Mouse (Mus musculus): ENCODE data around the gene Trim29.
A peak's percentile ranks its signal among the peaks of the same experiment; 100 is the strongest.

Gene Trim29

DNA sequence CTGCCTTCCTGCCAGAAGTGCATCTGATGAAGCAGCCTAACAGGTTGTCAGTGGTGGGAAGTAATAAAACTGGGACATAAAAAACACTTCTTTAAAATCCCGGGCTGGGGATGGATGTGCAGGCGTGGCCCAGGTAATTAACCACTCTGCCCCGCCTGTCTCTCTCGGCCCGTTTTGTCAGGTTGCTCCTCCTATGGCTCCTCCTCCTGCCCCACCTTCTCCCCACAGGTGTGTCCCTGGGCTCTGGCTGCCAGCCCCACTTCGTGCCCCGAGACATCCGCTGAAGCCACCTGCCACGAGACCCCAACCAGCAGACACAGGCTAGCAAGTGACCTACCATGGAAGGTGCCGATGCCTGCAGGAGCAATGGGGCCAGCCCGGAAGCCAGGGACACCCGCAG is at the start of gene Trim29:
Trim29 (plus strand) TSS at position 311 of the 400 bp plus-strand sequence.
- no peak for DNase-seq (ENCODE audit: inconsistent ontology term)

DNA sequence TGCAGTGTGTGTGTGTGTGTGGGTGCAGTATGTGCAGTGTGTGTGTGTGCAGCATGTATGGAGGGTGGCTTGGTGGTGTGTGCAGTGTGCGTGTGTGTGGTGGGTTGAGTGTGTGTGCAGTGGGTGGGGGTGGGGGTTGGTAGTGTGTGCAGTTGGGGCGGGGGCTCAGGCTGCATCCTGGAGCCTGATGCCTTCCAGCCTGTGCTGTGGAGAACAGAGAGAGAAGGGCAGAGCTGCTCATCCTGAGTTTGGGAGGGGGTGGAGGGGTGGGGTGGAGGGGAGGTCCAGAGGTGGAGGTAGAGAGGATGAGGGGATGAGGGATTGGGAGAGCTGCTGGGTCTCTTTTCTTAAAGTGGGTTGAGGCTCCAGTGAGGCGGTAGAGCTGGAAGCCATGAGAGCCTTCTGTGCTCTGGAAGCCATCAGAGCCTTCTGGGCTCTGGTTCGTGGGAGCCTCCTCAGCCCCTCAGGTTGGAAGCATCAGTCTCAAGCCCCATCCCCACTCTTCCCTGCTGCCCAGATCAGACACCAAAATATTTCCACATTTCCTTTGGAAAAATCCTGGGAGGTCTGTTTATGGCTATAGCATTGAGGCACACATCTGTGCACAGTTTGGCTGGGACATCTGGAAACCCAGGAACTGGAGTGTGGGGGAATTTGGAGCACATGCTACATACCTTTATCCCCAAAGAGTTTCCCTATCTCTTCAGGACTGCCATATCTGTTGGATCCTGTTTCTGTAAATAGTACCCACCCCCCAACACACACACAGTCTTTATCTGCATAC is 49.3 kb upstream of the Trim29 start:
- DNase-seq (ENCODE audit: inconsistent ontology term), result no peak

DNA sequence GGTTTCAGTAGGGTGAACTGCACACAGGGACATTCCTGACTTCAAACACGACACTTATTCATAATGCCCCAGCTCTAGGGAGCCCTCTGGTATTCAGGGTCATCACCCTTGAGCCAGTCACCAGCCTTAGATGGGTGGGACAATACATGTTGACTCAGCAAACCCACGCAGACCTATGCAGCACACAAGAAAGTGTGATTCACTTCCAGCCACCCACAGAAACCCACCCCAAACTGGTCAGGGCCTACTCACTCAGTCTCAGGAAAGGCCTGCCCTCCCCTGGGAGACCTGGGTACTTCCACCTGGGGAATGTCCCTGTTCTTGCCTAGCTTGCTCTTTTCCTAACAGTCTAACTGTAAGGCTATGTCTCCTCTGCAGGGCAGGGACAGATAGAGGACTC is 48.7 kb upstream of the Trim29 start:
- peak; percentile 79 for DNase-seq (ENCODE audit: inconsistent ontology term)

DNA sequence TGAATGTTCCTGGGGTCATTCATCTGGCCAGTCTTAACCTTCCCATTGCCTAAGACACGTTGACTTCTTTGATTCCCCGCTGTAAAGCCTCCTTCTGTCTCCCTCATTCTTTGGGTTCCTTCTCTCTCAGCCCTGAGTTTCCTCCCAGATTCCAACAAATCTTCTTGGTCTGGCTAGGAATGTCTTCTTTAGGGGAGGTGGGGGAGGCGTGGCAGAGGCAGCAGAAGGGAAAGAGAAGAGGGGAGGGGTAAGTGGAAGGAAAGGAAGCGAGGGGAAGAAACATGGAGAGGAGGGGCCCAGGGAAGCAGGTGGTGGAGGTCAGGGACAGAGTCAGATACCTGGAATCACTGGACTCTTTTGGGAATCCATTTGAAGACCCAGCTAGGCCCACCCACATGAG is 48.3 kb upstream of the Trim29 start:
- DNase-seq (ENCODE audit: inconsistent ontology term), result no peak

DNA sequence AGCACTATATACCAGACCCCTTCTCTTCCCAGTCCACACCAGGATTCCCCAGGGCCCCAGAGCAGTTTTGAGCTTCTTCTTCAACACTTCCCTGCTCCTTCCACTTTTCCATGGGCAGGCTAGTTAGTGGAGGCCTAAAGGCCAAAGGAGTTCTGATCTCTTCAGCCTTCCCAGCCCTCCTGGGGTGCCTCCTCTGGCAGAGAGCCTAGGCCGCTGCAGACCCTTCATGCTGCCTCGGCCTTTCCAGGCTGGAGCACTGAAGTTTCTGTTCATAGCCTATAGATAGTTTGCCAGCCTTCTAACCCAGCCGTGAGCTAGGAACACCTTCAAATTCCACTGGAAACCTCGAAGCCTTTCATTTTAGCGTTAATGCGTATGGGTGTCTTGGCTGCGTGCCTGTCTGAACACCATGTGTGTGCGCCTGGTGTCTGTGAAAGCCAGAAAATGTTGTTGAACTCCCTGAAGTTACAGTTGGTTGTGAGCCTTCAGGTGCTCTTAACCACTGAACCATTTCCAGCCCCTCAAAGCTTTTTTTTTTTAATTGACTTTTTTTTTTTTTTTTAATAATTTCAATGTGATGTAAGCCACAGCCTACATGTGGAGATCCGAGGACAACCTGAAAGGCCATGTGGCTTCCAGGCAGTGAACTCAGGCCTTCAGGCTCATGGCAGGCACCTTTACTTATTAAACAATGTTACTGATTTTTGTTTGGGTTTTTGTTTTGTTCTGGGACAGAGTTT is 47.7 kb upstream of the Trim29 start:
- DNase-seq (ENCODE audit: inconsistent ontology term), result no peak

DNA sequence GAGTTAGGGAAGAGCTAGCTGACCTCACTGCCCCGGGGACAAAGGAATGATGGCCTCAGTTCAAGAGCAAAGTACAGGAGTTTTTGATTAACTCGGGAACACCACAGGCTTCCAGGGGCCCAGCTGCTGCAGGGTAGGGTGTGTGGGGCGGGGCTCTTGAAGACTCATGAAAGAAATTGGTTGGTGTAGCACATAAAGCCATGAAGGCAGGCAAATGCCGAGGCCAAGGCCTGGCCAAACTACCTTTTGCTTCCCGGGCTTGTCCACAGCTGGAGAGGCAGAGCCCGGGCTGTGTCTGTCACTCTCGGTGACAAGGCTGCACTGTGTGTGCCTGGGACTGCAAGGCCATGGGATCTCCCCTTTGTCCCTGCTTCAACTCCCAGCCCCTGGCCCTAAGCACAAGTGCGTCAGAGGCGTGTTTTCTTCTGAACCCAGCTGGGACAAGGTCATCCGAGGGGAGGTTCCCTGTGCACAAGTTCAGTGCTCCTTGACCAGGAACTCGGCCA is 46.6 kb upstream of the Trim29 start:
- no peak for DNase-seq (ENCODE audit: inconsistent ontology term)

DNA sequence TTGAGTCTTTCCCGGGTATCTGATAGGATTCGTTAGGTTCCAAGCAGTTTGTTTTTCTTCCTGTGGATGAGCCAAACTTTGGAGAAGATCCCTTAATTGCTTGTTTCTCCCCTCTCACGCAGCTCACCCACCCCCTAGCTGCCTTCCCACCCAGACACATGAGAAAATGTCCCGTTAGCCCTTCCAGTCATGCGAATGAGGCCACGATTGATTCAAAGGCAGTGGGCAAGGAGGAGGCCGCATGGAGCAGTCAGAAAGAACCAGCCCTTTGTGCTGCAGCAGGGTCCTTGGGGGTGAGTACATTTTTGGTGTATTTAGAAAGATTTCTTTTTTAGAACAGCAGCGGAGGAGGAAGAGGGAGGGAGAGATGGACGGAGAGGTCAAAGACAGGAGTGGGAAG is 45.5 kb upstream of the Trim29 start:
- DNase-seq (ENCODE audit: inconsistent ontology term), result peak; percentile 84

DNA sequence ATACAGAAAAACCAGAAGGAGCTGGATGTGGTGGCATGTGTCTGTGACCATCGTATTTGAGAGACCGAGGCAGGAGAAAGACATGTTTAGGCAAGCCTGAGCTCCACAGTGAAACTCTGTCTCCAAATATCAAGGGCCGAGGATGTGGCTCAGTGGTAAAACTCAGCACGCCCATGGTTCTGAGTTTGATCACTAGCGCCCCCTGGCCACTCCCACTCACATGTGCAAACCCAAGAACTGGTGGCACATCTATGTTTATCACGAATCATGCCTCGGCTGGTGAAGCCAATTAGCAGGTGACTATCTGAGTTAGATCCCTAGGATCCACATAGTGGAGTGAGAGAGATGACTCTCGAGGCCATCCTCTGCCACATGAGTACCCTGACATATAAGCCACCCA is 43.3 kb upstream of the Trim29 start:
- no peak for DNase-seq (ENCODE audit: inconsistent ontology term)

DNA sequence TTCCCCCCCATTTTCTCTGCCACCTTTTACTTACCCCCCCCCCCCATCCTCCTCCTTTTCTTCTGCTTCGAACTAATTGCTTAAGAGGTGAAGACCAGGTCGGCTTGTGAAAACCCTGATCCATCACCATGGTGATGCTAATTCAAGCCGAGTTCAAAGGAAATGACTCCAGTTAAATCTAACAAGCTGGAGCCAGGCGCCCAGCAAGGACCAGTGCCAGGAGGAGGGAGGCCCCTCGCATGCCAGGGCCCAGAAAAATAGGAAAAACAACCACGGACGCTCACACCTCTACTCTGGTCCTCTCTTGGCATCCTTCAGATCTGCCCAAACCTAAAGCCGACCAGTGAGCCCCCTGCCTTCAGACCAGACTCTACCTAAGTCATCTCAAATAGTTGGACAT is 41.5 kb upstream of the Trim29 start:
- peak; percentile 83 for DNase-seq (ENCODE audit: inconsistent ontology term)

DNA sequence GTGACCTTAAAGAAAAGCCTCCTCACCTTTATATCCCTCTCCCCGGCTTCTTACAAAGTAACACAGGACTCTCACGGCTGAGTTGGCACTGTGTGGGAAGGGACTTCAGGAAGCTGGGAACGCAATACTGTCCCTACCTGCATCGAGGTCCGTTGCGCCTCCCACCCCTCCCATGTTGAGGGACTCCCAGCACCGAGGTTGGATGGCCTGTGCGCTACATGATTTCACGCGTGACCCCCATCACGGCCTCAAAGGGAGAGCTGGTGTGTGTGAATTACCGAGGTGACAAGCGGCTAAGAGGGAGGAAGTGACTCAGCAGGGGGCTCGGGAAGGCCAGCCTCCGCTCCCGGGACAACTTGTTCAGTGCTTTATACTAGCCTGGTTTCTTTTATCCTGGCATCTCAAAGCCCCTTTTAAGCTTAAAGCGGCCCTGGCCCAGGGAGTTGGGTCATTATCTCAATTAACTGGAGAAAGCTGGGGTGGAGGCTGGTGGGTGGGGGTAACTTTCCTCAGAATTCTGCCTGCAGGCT is 39.9 kb upstream of the Trim29 start:
- peak; percentile 71 for DNase-seq (ENCODE audit: inconsistent ontology term)

DNA sequence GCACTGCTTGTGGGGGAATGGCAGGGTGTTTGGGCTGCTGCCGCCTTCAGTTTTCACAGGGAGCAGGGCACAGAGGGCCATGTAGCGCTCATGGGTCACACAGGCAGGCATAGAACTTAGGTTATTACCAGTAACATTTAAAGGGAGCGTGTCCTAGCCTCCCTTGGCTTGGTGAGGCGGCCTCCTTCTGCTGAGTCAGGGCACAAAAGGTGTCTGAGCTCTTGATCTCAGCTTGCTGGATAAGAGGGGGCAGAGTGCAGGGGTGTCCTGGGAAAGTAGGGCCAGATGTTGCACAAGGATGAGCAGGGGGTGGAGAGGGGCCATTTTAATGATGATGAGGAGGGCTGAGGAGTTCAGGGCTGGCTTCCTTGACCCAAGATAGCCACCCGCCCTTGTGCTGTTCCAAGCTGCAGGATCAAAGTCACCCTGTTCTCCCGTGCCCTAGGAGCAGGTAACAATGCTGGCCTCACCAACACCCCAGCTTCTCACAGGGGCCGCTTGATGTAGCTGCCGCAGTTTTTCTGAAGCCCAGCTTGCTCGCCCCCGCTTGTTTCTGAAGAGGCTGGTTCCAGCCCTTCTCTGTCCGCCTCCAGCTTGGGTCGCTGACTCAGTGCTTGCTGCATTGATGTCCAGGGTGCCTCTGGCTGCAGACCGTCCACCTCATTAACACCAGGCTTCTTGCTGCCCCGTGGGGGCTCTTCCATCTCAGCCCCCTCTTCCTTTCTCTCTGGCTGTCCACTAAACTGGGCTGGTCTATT is 38.7 kb upstream of the Trim29 start:
- no peak for DNase-seq (ENCODE audit: inconsistent ontology term)

DNA sequence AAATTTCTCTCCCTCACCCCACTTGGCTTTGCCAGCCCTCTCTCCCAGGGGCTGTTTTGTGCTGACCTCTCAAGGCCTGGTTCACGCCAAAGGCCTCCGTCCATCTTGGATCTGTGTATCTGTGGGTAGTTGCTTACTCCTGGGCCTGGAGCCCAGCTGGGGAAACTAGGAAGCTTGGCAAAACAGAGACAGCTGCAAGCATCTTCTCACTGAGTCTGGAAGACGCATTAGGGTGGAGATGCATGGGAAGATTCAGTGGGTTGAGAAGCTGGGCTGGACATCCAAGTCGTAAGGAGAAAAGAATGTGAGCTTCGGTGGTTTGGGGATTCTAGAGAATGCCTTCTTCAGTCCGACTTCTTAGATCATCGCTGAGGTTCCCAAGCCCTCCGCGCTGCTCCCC is 36.9 kb upstream of the Trim29 start:
- no peak for DNase-seq (ENCODE audit: inconsistent ontology term)

DNA sequence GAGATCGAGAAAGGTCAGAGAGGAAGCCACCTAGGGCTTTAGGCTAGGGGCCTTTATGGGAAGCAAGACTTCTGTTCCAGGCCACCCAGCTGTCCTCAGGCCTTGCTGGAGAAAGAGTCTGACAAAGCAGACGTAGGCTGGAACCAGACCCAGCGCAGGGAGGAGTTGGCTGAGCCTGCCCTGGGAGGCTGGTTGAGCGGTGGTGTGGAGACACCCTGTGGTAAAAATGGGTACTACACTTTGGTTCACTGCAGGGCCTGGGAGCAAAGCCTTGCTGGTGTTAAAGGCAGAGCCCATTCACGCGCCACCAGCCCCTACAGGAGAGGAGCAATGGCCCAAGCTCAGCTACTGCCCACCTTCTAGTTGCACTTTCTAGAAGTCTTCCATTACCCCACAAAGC is 26.4 kb upstream of the Trim29 start:
- peak; percentile 81 for DNase-seq (ENCODE audit: inconsistent ontology term)

DNA sequence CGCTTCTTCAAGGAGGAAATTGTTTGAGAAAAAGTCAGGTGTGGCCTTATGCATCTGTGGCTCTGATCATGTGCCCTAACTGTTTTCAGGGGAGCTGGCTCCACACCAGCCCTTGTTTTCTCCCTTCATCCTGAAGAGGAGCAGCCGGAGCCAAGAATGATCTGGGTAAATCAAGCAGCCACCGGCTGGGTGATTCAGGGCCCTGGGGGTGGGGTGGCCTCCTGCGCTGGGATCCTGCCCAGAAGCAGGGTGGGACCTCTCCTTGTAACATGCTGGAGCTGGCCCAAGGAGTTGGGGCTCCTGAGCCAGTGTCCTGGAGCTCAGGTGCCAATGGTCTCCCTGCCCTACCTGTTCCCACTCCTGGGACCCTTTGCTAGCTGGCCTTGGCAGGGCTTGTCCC is 25.4 kb upstream of the Trim29 start:
- no peak for DNase-seq (ENCODE audit: inconsistent ontology term)

DNA sequence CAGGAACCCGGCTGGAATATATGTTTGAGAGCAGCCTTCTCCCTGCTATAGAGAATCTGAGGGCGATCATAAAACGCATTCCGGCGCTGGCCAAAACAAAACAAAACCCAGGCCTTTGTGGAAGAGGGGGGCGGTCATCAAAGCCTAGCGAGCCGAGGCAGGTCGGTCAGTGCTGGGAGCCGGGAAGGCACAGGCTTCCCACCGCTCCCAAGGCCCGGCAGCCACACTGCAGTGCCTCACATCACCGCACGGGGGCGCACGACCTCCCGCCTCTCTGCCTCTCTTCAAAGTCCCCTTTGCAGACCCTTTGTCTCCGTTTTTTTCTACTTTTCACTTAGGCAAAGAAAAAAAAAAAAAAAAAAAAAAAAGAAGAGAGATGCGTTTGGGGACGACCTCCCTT is 23.8 kb upstream of the Trim29 start:
- peak; percentile 64 for DNase-seq (ENCODE audit: inconsistent ontology term)

DNA sequence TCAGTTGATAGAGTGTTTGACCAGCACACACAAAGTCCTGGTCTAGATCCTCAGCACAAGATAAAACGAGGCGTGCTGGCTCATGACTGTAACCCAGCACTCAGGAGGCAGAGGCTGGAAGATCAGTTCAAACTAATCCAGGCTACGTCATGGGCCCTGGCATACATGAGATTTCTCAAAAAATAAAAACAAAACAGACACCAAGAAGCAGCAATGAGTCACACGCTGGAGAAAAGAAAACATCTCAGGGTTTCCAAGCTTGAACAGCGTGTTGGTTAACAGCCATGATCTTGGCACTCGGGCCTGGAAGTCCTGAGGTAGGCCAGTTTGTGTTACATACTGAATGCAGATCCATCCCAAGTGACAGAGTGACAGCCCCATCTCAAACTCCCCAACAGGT is 17.6 kb upstream of the Trim29 start:
- DNase-seq (ENCODE audit: inconsistent ontology term), result no peak

DNA sequence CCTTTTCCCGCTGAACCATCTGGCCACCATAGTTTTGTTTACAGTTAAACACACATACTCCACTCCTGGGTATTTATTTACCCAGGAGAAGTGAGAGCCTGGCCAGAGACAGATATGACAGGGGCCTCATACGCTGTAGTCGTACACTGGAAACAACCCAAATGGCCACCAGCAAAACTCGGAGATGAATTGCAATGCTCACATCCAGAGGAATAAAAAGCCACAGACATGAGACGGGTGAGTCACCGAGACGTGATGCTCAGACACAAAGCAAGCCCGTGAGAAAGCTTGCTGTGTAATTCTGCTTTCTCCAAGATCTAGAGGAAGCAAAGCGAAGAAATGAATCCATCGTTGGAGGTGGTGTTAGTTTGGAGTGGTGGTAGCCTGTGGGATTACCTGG is 10.3 kb upstream of the Trim29 start:
- peak; percentile 60 for DNase-seq (ENCODE audit: inconsistent ontology term)

DNA sequence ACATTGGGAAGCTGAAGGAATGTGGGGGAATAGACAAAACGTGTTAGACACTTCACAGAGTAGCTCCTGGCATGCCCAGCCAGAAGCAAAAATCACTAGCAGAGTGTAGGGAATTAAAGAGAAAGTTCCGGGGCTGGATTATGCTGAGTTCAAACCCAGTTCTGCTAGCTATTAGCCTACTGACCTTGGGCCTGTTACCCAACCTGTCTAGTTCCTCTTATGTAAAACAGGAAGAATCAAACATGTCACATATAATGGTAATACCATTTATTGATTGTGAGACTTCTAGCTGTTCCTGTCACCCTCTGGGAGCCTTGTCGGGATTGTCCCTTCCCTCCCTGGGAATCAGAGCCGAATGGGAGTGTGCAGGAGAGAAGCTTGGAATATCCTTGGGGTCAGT is 7.7 kb upstream of the Trim29 start:
- no peak for DNase-seq (ENCODE audit: inconsistent ontology term)

DNA sequence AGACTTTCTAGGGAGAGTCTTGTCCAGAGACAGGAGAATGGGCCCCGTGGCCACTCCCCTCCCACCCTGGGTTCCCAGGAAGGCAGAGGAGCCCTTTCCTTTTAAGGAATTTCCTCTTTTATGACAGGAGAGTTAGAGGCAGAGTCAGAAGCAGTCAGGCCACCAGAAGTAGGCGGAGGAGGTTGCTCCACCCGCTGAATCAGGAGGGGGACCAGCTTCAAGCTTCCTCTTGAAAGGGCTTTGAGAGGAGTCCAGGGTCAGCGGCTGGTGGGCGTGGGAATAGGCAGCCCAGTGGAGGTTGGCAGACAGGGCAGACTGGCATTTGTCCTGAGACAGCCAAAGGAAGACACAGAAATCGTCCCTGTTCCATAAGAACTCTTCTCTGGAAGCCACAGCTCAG is 4.8 kb upstream of the Trim29 start:
- peak; percentile 71 for DNase-seq (ENCODE audit: inconsistent ontology term)

DNA sequence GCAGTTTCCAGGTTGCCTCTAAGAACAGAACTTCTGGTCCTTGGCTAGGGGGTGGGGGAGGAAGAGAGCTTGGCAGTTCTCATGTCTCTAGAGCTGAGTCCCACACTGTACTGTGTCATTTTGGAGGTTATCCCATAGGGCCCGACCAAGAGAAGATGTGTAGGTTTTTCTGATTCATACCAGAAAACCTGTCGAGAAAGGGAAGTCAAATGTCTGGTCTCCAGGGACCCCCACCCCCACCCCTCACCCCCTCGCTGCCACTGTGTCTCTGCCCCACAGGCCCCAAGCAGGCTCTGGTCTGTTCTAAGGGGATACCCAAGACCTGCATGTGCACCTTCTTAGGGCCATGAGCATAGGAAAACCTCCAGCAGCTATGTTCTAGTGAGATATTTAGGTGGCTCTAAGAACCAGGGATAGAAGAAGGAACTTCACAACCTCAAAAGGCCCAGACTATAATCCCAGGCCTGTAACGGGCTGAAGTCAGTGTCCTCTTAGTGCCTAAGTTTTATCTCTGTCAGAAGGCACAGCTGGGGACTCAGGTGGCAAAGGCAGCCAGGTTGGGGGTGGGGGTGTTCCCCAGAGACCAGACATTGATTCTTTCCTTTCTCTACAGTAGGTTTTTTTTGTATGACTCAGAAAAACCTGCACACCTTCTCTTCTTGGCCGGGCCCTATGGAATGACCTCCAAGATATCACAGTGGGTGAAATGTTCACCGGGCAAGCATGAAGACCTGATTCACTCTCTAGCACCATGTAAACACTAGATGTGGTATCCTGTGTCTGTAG is 1.4 kb upstream of the Trim29 start:
- no peak for DNase-seq (ENCODE audit: inconsistent ontology term)

DNA sequence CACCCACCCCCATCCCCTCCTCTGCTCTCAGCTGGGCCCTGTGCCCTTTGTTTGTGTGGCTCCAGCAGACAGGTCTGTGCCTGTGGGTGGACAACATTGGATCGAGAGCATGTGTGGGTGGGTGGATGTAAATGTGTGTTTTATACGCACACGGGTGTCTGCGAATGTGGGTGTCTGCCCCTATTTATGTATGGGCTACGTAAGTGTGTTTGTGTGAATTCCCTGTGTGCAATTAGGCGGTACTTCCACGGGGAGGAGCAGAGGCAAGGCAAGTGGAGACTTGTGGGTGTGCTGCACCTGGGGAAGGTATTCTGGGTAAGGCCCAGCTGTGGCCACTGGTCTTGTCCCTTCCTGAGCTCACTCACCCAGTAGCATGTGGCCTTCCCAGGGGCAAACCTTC is 1.5 kb downstream of the Trim29 start:
- no peak for DNase-seq (ENCODE audit: inconsistent ontology term)

Data from Muller cell, postnatal 12 days (primary cell).